Mouse (Mus musculus): ENCODE results near the gene Exoc4. TPM values are rescaled to one million over a fixed set of nuclear protein-coding genes. Genes with fewer than 3 reads are reported as not detected.

Exoc4 gene
- polyA plus RNA-seq, 1 experiment from 2014 or later: 9.8 TPM

DNA sequence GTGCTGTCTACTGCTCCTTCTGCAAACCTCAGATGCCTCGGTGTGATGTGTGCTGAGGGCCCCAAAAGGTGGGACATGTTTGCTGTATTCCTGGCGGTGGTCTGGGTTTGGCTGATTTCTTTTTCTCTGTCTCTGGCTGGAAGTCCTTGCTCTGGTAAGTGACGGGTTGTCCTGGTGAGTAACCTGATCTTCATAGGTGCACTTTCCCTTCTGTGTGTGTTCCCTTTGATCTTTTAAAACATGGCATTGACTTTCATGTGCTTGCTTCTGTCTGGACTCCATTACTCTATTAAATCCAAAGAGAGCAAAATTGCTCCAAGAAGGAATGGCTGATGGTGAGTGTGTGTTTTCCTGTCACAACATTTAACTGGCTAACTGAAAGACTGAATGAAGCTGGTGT lies 12.7 kb downstream of the Exoc4 start:
- Histone ChIP-seq H3K4me3 (replicated peaks) (no peak overlapping the region), H3K9ac (no peak overlapping the region), H3K4me1 (replicated peaks) (peaks cover 7% of the 10 kb centered on the region; the same call in 1 of the 2 replicates), H3K9me3 (replicated peaks) (no peaks in the 10 kb centered on the region), H3K27ac (replicated peaks) (no peak overlapping the region), H3K36me3 (replicated peaks) (peaks cover 7% of the 10 kb centered on the region), H3K4me2 (no peak overlapping the region), H3K27me3 (no peaks in the 10 kb centered on the region)
- no peak for ATAC-seq (ENCODE audit: insufficient read depth)
- 78% methylated on average over 3 of the region's 3 CpGs for WGBS (ENCODE audit: insufficient replicate concordance)

DNA sequence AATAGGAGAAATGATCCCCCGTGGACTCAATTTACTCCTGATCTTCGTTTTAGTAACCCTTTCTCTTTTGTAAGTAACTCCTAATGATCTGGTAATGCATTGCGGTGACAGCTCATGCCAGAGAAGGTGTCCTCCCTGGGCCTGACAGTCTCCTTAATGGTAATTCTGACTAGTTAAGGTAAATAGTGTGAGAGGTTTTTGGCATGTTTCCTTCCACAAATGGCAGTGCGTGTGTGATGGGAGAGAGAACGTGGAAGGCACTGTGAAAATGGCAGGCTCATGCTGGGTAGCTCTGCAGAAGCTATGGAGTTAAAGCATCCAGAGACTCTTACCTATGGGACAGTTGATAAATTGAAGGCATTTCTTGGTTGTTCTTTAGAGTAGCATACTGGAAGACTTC lies 15.1 kb downstream of the Exoc4 start:
- Histone ChIP-seq H3K27ac (replicated peaks) (no peak overlapping the region), H3K4me1 (replicated peaks) (peaks cover 7% of the 10 kb centered on the region; the same call in 1 of the 2 replicates), H3K4me3 (replicated peaks) (no peak overlapping the region), H3K4me2 (no peak overlapping the region), H3K27me3 (no peaks in the 10 kb centered on the region), H3K9ac (no peak overlapping the region), H3K9me3 (replicated peaks) (no peaks in the 10 kb centered on the region), H3K36me3 (replicated peaks) (peaks cover 23% of the 10 kb centered on the region)
- WGBS (ENCODE audit: insufficient replicate concordance): 68% methylated on average over 5 of the region's 5 CpGs
- ATAC-seq (ENCODE audit: insufficient read depth): no peak

DNA sequence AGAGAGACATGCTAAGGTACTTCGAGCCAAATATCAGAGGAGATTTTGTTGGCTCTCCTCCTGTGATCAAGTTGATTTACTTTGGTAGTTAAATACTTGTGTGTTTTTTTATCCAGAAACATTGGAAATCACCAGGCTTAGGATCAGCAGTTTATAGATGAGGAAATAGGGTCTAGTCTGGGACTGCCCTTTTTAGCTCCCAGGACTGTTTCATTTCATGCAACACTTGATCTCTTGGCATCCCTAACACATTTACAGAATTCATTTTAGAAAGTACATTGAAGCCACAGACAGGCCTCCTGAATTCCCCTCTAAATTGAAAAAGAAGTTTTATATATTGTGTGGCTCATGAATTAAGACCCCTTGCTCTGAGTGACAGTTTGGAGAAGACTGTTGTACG lies 15.5 kb downstream of the Exoc4 start:
- Histone ChIP-seq H3K9me3 (replicated peaks) (no peaks in the 10 kb centered on the region), H3K9ac (no peak overlapping the region), H3K27me3 (no peaks in the 10 kb centered on the region), H3K4me2 (no peak overlapping the region), H3K27ac (replicated peaks) (no peak overlapping the region), H3K4me3 (replicated peaks) (no peak overlapping the region), H3K36me3 (replicated peaks) (peaks cover 23% of the 10 kb centered on the region), H3K4me1 (replicated peaks) (peaks cover 7% of the 10 kb centered on the region; the same call in 1 of the 2 replicates)
- ATAC-seq (ENCODE audit: insufficient read depth): no peak
- WGBS (ENCODE audit: insufficient replicate concordance): 89% methylated on average over 2 of the region's 2 CpGs

DNA sequence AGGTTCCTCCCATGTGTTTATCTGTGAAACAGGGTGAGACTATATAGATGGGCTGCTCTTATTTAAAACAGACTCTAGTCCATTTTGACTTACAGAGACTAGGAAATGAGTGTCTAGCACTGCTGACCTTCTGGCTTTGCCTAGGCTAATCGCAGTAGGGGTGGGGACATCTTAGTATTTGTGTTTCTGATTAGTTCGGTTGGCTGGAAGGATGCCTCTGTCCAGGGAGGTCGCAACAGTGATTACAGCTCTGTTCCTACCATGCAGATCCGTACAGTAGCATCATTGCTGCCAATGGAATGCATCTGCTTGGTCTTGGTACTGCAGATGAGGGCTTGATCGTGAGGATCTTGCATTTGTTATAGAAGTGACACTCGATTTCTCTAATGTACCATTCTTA lies 18.7 kb downstream of the Exoc4 start:
- no peak overlapping the region for H3K27ac ChIP-seq (replicated peaks)
- H3K9ac ChIP-seq: no peak overlapping the region
- ATAC-seq (ENCODE audit: insufficient read depth): no peak
- H3K4me2 ChIP-seq: no peak overlapping the region
- H3K4me3 ChIP-seq (replicated peaks): no peak overlapping the region
- no peaks in the 10 kb centered on the region for H3K4me1 ChIP-seq (replicated peaks)
- H3K36me3 ChIP-seq (replicated peaks): peaks cover 31% of the 10 kb centered on the region
- H3K9me3 ChIP-seq (replicated peaks): no peaks in the 10 kb centered on the region
- H3K27me3 ChIP-seq: no peaks in the 10 kb centered on the region
- WGBS (ENCODE audit: insufficient replicate concordance): 77% methylated on average over 6 of the region's 6 CpGs

DNA sequence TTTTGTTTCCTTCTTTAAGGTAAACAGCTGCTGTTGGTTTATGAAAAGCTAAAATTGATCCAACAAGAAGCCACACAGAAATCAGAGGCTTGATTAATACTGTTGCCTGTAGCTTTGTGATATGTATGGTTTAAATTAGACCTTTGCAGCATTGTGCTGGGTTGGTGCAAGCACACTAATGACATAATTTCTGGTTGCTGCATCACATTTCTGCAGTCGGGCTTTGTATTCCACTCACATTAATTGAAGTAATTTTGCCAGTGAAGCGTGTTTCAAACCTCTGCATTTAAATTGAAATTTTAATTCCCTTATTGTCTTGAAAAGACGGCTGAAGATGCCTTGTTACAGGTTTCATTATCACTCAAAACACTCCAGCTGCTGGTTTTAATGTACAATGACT lies 34.6 kb downstream of the Exoc4 start:
- H3K27me3 ChIP-seq: no peaks in the 10 kb centered on the region
- WGBS (ENCODE audit: insufficient replicate concordance): 72% methylated on average over 3 of the region's 3 CpGs

DNA sequence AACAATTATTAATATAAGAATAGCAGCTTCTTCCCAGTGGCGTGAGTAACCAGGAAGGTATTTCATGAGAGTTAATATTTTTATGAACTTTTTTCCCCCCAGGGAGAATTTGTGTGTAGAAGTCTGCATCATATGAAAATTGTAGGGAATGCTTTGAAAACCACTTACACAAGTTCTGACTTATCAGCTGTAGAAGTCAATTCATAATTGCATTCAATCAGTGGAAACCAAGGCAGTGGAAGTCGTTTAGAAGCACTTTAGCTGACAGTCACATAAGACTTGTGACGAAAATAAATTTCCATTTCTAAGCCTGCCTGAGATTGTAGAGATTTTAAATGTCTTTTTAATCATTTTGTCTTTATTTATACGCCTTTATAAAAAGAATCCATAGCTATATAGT lies 35.1 kb downstream of the Exoc4 start:
- no peak overlapping the region for H3K4me2 ChIP-seq
- H3K27ac ChIP-seq (replicated peaks): no peak overlapping the region
- no peak overlapping the region for H3K4me3 ChIP-seq (replicated peaks)
- H3K4me1 ChIP-seq (replicated peaks): peaks cover 3% of the 10 kb centered on the region; the same call in 1 of the 2 replicates
- no peak for ATAC-seq (ENCODE audit: insufficient read depth)
- H3K27me3 ChIP-seq: no peaks in the 10 kb centered on the region
- no peaks in the 10 kb centered on the region for H3K9me3 ChIP-seq (replicated peaks)
- H3K36me3 ChIP-seq (replicated peaks): 0 out of 2 replicates have a peak, but pooled peaks cover 4% of the 10 kb centered on the region
- 65% methylated on average over 4 of the region's 4 CpGs for WGBS (ENCODE audit: insufficient replicate concordance)
- H3K9ac ChIP-seq: no peak overlapping the region

More for the DNA sequence above, 34.6 kb downstream of the Exoc4 start:
- H3K36me3 ChIP-seq (replicated peaks): 0 out of 2 replicates have a peak, but pooled peaks cover 4% of the 10 kb centered on the region
- H3K9ac ChIP-seq: no peak overlapping the region
- H3K4me3 ChIP-seq (replicated peaks): no peak overlapping the region
- H3K4me1 ChIP-seq (replicated peaks): peaks cover 3% of the 10 kb centered on the region; the same call in 1 of the 2 replicates
- no peak overlapping the region for H3K4me2 ChIP-seq
- no peak for ATAC-seq (ENCODE audit: insufficient read depth)
- H3K9me3 ChIP-seq (replicated peaks): no peaks in the 10 kb centered on the region
- H3K27ac ChIP-seq (replicated peaks): no peak overlapping the region

DNA sequence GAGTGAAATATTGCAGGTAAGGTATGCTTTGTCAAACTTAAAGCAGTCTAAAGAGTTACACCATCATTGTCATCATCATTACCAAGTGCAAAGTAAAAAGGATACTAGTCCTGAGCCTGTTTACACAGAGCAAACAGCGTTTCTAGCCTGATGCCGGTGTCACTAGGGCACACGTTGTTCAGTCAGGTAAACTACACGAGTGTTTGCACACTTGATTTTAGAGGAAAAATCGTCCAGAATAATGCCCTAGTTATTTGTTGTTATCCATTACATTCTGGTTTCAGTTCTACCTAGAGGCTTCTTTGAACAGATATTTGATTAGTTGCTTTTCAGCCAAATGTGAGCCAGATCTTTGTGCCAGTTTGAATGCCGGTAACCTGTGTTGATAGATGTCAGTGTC lies 37.5 kb downstream of the Exoc4 start:
- Histone ChIP-seq H3K4me3 (replicated peaks) (no peak overlapping the region), H3K4me2 (no peak overlapping the region), H3K27me3 (no peaks in the 10 kb centered on the region), H3K36me3 (replicated peaks) (no peaks in the 10 kb centered on the region), H3K4me1 (replicated peaks) (peaks cover 3% of the 10 kb centered on the region; the same call in 1 of the 2 replicates), H3K9me3 (replicated peaks) (no peaks in the 10 kb centered on the region), H3K27ac (replicated peaks) (no peak overlapping the region), H3K9ac (no peak overlapping the region)
- ATAC-seq (ENCODE audit: insufficient read depth): no peak
- WGBS (ENCODE audit: insufficient replicate concordance): 69% methylated on average over 6 of the region's 6 CpGs

DNA sequence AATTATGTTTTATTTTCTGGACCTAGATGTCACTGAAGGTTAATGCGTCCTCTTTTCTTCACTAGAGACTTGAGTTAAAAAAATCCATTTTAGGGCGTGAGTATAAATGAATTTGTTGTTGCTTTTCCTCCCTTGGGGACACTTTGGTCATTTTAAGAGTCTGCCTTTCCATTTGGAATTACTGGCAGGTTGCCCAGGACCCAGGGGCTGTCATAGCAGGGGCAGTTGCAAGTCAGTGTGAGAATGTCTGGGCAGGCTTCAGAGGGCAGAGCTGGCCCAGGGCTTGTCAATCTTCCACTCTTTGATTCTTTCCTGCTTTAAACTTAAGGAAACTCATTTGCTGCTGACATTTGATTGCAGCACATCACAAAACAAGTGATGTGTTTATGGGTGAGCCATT lies 45.7 kb downstream of the Exoc4 start:
- no peaks in the 10 kb centered on the region for H3K27me3 ChIP-seq
- ATAC-seq (ENCODE audit: insufficient read depth): no peak
- no peaks in the 10 kb centered on the region for H3K9me3 ChIP-seq (replicated peaks)
- H3K36me3 ChIP-seq (replicated peaks): 0 out of 2 replicates have a peak, but pooled peaks cover 6% of the 10 kb centered on the region
- H3K27ac ChIP-seq (replicated peaks): no peak overlapping the region
- no peak overlapping the region for H3K4me2 ChIP-seq
- no peak overlapping the region for H3K9ac ChIP-seq
- H3K4me1 ChIP-seq (replicated peaks): peaks cover 9% of the 10 kb centered on the region; the same call in 1 of the 2 replicates
- WGBS (ENCODE audit: insufficient replicate concordance): 84% methylated on average over 2 of the region's 2 CpGs
- no peak overlapping the region for H3K4me3 ChIP-seq (replicated peaks)

DNA sequence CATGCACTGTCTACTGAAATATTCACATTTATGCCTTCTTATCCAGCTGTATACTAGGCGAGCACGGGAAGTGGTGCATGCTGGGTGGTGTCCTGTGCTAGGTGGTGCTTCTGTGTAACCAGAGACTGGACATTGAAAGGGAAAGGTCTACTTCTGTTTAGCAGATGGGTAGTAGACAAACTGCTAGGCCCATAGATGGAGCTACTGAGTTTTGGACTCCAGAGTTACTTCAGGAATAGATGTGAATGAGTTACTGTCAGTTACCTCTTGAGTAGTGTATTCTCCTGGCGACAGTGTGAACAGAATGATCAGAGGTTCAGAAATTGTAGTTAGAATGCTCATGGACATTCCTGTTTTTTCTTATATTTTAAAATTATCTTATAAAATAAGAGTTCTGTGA lies 48.7 kb downstream of the Exoc4 start:
- Histone ChIP-seq H3K4me3 (replicated peaks) (no peak overlapping the region), H3K27ac (replicated peaks) (no peak overlapping the region), H3K9me3 (replicated peaks) (no peaks in the 10 kb centered on the region), H3K4me1 (replicated peaks) (peaks cover 9% of the 10 kb centered on the region; the same call in 1 of the 2 replicates), H3K9ac (no peak overlapping the region), H3K4me2 (no peak overlapping the region), H3K27me3 (no peaks in the 10 kb centered on the region), H3K36me3 (replicated peaks) (0 out of 2 replicates have a peak, but pooled peaks cover 6% of the 10 kb centered on the region)
- 69% methylated on average over 3 of the region's 3 CpGs for WGBS (ENCODE audit: insufficient replicate concordance)
- ATAC-seq (ENCODE audit: insufficient read depth): no peak

DNA sequence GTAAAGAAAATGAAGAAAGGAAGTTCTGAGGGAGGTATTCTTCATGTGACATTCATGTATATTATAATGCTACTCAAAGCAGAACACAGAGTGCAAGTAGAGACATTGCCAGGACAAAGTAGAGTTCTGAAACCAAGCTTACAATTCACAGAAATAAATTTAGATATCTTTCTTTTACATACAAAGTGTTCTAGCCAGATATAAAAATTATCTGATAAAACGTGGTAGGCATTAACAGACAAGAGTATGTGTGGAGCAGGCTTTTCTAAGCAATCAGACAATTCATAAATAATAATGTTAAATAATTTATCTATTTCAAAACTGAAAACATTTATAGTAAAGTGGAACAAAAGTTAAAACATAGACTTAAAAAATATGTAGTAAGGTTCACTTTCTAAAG lies 49.9 kb downstream of the Exoc4 start:
- Histone ChIP-seq H3K4me1 (replicated peaks) (peaks cover 9% of the 10 kb centered on the region; the same call in 1 of the 2 replicates), H3K27me3 (no peaks in the 10 kb centered on the region), H3K4me2 (no peak overlapping the region), H3K36me3 (replicated peaks) (0 out of 2 replicates have a peak, but pooled peaks cover 6% of the 10 kb centered on the region), H3K27ac (replicated peaks) (no peak overlapping the region), H3K4me3 (replicated peaks) (no peak overlapping the region), H3K9me3 (replicated peaks) (no peaks in the 10 kb centered on the region), H3K9ac (no peak overlapping the region)
- ATAC-seq (ENCODE audit: insufficient read depth): peak; percentile 65
- 14% methylated on average over 1 of the region's 1 CpGs for WGBS (ENCODE audit: insufficient replicate concordance)

DNA sequence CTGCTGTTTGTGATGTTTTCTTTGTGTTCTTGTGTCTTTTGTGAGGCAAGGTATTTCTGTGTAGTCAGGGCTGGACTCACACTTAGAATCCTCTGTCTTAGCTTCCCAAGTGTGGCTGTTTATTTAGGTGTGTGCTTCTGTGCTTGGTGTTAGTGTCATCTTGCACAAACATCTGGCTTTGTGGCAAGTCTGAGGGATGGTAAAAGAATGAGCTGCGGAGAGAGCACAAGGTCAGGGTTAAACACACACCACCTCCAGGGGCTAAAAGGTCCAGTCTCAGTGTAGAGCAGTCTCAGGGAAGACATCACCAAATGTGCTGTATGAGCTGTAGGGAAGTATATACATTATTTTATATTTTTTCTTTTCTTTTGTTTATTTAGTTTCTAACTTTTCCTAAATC lies 57.1 kb downstream of the Exoc4 start:
- H3K27me3 ChIP-seq: no peaks in the 10 kb centered on the region
- 73% methylated on average over 1 of the region's 1 CpGs for WGBS (ENCODE audit: insufficient replicate concordance)
- no peaks in the 10 kb centered on the region for H3K9me3 ChIP-seq (replicated peaks)
- H3K4me3 ChIP-seq (replicated peaks): no peak overlapping the region
- H3K4me1 ChIP-seq (replicated peaks): no peaks in the 10 kb centered on the region
- H3K4me2 ChIP-seq: no peak overlapping the region
- no peak for ATAC-seq (ENCODE audit: insufficient read depth)
- no peak overlapping the region for H3K27ac ChIP-seq (replicated peaks)
- no peaks in the 10 kb centered on the region; the same call in 1 of the 2 replicates for H3K36me3 ChIP-seq (replicated peaks)
- no peak overlapping the region for H3K9ac ChIP-seq

DNA sequence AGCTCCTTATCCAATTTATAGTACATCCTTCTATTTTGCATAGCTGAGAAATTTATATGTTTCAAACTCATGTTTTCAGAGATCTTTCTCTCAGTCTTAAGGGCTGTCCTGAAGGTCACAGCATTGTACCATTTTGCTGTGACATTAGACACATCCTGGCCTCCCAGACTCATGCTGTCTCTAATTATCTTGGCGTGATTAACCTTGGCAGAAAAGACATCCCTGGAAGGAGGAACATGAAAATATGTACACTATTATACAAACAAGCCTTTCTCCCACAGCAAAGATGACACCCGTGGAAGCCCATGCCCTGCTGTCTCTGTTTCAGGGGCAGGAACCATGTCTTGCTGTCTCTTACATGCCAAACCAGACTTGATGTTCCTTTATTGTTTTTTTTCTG lies 59.8 kb downstream of the Exoc4 start:
- no peak overlapping the region for H3K4me3 ChIP-seq (replicated peaks)
- no peaks in the 10 kb centered on the region for H3K27me3 ChIP-seq
- H3K36me3 ChIP-seq (replicated peaks): no peaks in the 10 kb centered on the region; the same call in 1 of the 2 replicates
- WGBS (ENCODE audit: insufficient replicate concordance): 69% methylated on average over 2 of the region's 2 CpGs
- no peak overlapping the region for H3K27ac ChIP-seq (replicated peaks)
- no peak for ATAC-seq (ENCODE audit: insufficient read depth)
- no peak overlapping the region for H3K4me2 ChIP-seq
- H3K9ac ChIP-seq: no peak overlapping the region
- no peaks in the 10 kb centered on the region for H3K9me3 ChIP-seq (replicated peaks)
- no peaks in the 10 kb centered on the region for H3K4me1 ChIP-seq (replicated peaks)
